Mouse (Mus musculus) G1E (cell line): Measurements from ENCODE around the gene Hdac10.

Experiments used
- CTCF ChIP-seq: IDR thresholded peaks from 2 replicates; pipeline ENCODE4 v1.5.1; 2012; ENCODE audit warnings: low read depth, low read length, inconsistent platforms, mixed read lengths
- GATA1 ChIP-seq: IDR thresholded peaks from 2 replicates; pipeline ENCODE4 v1.6.1; 2012; ENCODE audit warnings: borderline replicate concordance, low read length, inconsistent platforms, mixed read lengths
- GATA2 ChIP-seq: IDR thresholded peaks from 2 replicates; pipeline ENCODE4 v1.6.1; 2012; ENCODE audit warnings: low read depth, low read length, inconsistent platforms, borderline replicate concordance
- POLR2AphosphoS5 ChIP-seq: IDR thresholded peaks from 2 replicates; pipeline ENCODE4 v1.6.1; 2012; ENCODE audit warnings: low read depth, low read length, inconsistent platforms; ENCODE audit not compliant: insufficient replicate concordance
- TAL1 ChIP-seq: conservative IDR thresholded peaks from 2 replicates; pipeline ENCODE4 v1.6.1; 2012; ENCODE audit warnings: low read depth, low read length, inconsistent platforms, mixed read lengths

DNA sequence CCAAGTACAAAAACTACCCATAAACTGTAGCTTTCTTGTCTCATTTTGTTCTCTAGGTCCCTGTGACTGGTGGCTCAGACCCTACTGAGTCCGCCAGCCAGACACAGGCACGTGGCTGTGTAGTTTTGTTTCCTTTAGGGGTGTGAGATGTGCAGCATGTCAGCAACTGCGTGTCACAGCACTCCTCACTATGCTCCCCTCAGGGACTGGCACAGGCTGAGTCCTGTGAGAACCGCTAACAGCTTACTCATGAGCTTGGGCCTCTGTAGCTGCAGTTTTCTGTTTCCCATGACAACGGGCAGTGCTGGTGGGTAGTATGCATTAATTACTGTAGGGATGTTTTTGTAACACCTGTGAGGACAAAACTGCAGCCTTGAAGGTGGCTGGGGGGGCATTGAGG lies 36.3 kb downstream of the Hdac10 start:
- TF ChIP-seq POLR2AphosphoS5 (no peak), GATA1 (no peak), GATA2 (no peak), CTCF (no peak), TAL1 (no peak)
